Mouse (Mus musculus): ENCODE measurements around the gene Kcnk10. TPM values are rescaled to one million over a fixed set of nuclear protein-coding genes. Genes with fewer than 3 reads are reported as not detected.
A peak's percentile ranks its signal among the peaks of the same experiment; 100 is the strongest.
"Not testable (repeated sequence)": the region's sequence is repeated elsewhere in the genome, so short reads cannot be mapped to it uniquely, and the experiment has no call there.

Kcnk10 gene
- polyA plus RNA-seq (2015; fragmentation: Nextera tagmentation; extraction: Ambion mirVana): 0.19 TPM in 1 of 2 replicates, not detected in the other

DNA sequence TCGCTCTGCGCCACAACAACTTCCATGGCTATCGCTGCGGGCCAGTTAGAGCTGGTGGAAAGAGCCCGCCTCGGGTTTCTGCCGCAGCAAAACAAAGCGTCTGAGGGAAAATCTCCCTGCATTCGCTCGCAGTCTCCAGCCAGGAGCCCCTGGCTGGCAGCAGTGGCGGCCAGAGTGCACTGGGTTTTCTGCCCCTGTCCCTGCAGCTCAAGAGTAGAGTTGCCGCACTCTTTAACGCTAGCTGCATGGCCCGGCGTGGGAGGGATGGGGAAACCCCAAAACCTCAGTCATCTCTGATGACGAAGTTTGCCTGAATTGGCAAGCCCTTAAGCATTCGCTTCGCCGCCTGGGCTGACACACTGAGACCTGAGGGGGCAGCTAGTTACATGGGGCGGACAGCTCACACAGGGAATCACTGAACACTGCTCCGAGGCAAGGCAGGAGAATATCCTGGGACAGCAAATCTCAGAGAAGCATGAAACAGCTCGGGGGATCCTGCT is at the start of gene Kcnk10:
TSS of gene Kcnk10 (minus strand) at position 450 of the 500 bp plus-strand sequence.
- H3K27me3 ChIP-seq: peaks cover 61% of the 10 kb centered on the region
- peak within 1 kb of the TSS; percentile 35 for H3K4me2 ChIP-seq
- H3K4me1 ChIP-seq: peaks cover 9% of the 10 kb centered on the region; the same call in 1 of the 2 replicates
- no peak within 1 kb of the TSS for H3K27ac ChIP-seq
- no peaks in the 10 kb centered on the region for H3K9me3 ChIP-seq
- H3K4me3 ChIP-seq: no peak within 1 kb of the TSS
- WGBS: under 1% methylated on average over 22 of the region's 22 CpGs
- H3K9ac ChIP-seq: no peak within 1 kb of the TSS
- H3K36me3 ChIP-seq: no peaks in the 10 kb centered on the region
- ATAC-seq (ENCODE audit: borderline replicate concordance, extremely low read depth, low FRiP score, low TSS enrichment): no peak

GRCm38 (mm10) chr12:98627392-98628259 is 49.5 kb upstream of the Kcnk10 start, which contains the start of gene Spata7:
Gene Spata7, plus strand, starts transcription at chr12:98628157.
- Histone ChIP-seq H3K36me3 (no peaks in the 10 kb centered on the region), H3K27me3 (no peaks in the 10 kb centered on the region), H3K9ac (peak within 1 kb of the TSS; percentile 54), H3K9me3 (no peaks in the 10 kb centered on the region), H3K27ac (no peak within 1 kb of the TSS), H3K4me1 (0 out of 2 replicates have a peak, but pooled peaks cover 8% of the 10 kb centered on the region), H3K4me3 (peak within 1 kb of the TSS; percentile 75), H3K4me2 (peak within 1 kb of the TSS; percentile 59)
- ATAC-seq (ENCODE audit: borderline replicate concordance, extremely low read depth, low FRiP score, low TSS enrichment): peak; percentile 97
- 1% methylated on average over 32 of the region's 32 CpGs for WGBS

DNA sequence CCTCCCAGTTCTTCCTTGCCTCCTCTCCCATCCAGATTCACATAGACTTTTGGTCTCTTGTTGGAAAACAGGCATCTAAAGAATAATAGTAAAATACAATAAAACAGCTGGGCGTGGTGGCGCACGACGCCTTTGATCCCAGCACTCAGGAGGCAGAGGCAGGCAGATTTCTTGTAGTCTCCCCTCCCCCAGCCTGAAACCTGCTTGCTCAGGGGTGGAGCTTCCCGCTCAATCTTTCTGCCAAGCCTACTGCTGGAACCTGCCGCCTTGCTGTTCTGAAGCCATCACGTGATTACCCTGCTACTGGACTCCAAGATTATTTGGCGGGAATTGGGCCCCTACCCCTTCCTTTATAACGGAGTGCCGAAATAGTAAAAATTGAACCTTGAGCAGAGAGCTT is 45.2 kb upstream of the Kcnk10 start:
- 86% methylated on average over 10 of the region's 10 CpGs for WGBS
- H3K4me3 ChIP-seq; H3K36me3 ChIP-seq; ATAC-seq (ENCODE audit: borderline replicate concordance, extremely low read depth, low FRiP score, low TSS enrichment); H3K4me1 ChIP-seq; H3K27me3 ChIP-seq; H3K9ac ChIP-seq; H3K4me2 ChIP-seq; H3K27ac ChIP-seq; H3K9me3 ChIP-seq: not testable (repeated sequence)

DNA sequence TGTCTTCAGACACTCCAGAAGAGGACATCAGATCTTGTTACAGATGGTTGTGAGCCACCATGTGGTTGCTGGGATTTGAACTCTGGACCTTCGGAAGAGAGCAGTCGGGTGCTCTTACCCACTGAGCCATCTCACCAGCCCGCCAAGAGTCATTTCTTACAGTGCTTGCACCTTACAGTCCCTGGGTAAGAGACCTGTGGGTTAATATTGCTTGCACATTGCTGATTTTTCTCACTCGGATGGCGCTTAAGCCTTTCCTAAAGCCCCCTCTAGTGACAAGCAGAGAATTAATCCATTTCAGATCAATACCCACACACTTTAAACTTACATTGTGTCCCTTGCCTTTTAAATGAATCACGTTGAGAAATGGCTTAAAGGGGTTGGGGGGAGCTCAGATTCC is 42.8 kb upstream of the Kcnk10 start:
- H3K27ac ChIP-seq; ATAC-seq (ENCODE audit: borderline replicate concordance, extremely low read depth, low FRiP score, low TSS enrichment); H3K4me3 ChIP-seq; H3K9ac ChIP-seq; H3K36me3 ChIP-seq; H3K27me3 ChIP-seq; H3K9me3 ChIP-seq; H3K4me1 ChIP-seq; H3K4me2 ChIP-seq: not testable (repeated sequence)
- WGBS: 46% methylated on average over 6 of the region's 6 CpGs

DNA sequence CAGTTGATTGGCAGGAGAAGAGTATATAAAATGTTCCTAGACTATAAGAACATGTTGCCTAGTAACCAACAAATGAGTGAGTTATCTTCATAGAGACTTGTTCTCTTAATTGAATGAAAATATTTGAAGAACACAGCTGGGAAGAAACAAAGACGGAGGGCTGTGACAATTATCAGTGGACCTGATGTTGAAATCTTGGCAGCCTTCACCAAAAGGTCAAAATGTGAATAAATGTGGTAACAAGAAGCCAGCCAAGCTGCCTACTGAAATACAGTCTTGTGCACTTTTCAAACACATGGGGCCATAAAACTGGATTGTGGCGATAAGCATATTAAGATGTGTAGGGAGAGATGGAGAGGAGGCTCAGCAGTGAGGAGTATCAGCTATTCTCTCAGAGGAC is 41.4 kb upstream of the Kcnk10 start:
- Histone ChIP-seq H3K27ac (no peak overlapping the region), H3K4me1 (no peaks in the 10 kb centered on the region), H3K36me3 (no peaks in the 10 kb centered on the region), H3K9me3 (no peaks in the 10 kb centered on the region), H3K27me3 (no peaks in the 10 kb centered on the region), H3K9ac (no peak overlapping the region), H3K4me2 (no peak overlapping the region), H3K4me3 (no peak overlapping the region)
- WGBS: 38% methylated on average over 2 of the region's 2 CpGs
- no peak for ATAC-seq (ENCODE audit: borderline replicate concordance, extremely low read depth, low FRiP score, low TSS enrichment)

GRCm38 (mm10) chr12:98615746-98616145 is 37.6 kb upstream of the Kcnk10 start:
- Histone ChIP-seq H3K4me2 (no peak overlapping the region), H3K27ac (no peak overlapping the region), H3K36me3 (no peaks in the 10 kb centered on the region), H3K9ac (no peak overlapping the region), H3K4me3 (no peak overlapping the region), H3K27me3 (no peaks in the 10 kb centered on the region), H3K4me1 (no peaks in the 10 kb centered on the region), H3K9me3 (no peaks in the 10 kb centered on the region)
- 47% methylated on average over 5 of the region's 5 CpGs for WGBS
- ATAC-seq (ENCODE audit: borderline replicate concordance, extremely low read depth, low FRiP score, low TSS enrichment): no peak

DNA sequence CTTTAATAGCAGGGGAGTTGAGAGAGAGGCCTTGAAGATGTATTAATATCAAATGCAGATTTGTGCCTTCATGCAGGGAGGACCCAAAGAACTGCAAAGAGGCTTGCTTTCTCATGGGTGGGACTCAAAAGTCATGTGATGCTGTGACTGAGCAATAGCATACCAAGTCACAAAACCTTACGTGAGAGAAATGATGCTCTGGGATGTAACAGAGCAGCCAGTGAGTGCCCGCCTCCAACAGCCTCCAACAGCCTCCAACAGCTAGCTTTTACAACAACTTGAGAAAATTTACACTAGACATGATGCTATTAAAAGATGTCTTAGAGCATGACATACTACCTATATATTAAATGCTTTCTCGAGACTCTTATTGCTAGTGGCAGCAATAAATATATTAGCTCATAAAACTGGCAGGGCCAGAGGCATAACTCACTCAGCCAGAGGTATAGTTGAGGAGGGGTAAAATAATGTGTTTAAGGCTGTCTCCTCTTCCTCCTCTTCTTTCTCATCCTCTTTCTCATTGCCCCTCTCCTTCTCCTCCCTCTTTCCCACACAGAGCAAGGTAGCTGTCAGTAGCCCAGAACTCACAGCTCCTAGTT is 36.9 kb upstream of the Kcnk10 start:
- H3K4me2 ChIP-seq: no peak overlapping the region
- no peaks in the 10 kb centered on the region for H3K9me3 ChIP-seq
- no peaks in the 10 kb centered on the region for H3K27me3 ChIP-seq
- H3K36me3 ChIP-seq: no peaks in the 10 kb centered on the region
- no peaks in the 10 kb centered on the region for H3K4me1 ChIP-seq
- WGBS: 70% methylated on average over 3 of the region's 3 CpGs
- H3K4me3 ChIP-seq: no peak overlapping the region
- no peak for ATAC-seq (ENCODE audit: borderline replicate concordance, extremely low read depth, low FRiP score, low TSS enrichment)
- no peak overlapping the region for H3K27ac ChIP-seq
- H3K9ac ChIP-seq: no peak overlapping the region

DNA sequence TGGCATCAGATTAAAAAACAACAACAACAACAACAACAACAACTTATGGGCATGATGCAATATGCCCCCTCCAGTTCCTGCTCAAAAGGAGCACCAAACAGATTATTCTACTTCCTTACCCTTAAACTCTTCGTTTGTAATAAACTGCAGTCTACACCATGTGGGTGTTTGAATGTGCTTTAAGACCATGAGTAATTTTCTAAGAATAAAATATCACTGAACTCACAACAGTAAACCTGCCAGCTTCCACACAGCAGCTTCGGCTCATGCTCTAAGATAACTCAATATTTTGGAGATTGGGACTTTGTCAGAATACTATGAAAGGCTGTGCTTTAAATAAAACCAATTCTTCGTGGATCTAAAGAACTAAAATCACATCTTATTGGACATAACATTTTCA is 32.2 kb upstream of the Kcnk10 start:
- whole genome bisulfite sequencing: 71% methylated on average over 3 of the region's 3 CpGs
- no peak overlapping the region for H3K9ac ChIP-seq
- no peaks in the 10 kb centered on the region for H3K27me3 ChIP-seq
- H3K4me2 ChIP-seq: no peak overlapping the region
- no peak overlapping the region for H3K4me3 ChIP-seq
- no peaks in the 10 kb centered on the region for H3K9me3 ChIP-seq
- ATAC-seq (ENCODE audit: borderline replicate concordance, extremely low read depth, low FRiP score, low TSS enrichment): no peak
- no peaks in the 10 kb centered on the region for H3K36me3 ChIP-seq
- no peaks in the 10 kb centered on the region for H3K4me1 ChIP-seq
- no peak overlapping the region for H3K27ac ChIP-seq

DNA sequence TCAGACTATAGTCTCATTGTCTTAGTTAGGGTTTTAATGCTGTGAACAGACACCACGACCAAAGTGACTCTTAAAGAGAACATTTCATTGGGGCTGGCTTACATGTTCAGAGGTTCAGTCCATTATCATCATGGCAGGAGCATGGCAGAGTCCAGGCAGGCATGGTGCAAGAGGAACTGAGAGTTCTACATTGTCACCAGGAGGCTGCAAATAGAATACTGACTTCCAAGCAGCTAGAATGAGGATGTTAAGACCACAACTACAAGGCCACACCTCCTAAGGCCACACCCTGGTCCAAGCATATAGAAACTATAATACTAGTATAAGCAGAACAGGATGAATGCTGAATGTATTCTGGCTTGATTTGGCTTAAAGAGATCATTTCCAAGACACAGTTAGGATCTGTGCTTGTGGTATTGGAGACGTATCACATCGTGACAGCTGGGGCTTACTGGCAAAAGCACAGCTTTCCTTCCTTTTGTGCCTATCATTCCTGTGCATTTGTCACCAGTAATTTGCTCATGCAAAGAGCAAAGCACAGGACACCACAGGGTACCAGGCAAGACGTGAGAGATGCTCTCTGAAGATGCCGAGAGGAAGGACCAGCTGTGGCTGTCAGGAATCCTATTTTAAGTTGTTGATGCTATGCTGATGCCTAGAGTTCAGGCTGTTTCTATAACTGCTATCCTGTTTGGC is 28.6 kb upstream of the Kcnk10 start:
- H3K4me2 ChIP-seq: no peak overlapping the region
- H3K9ac ChIP-seq: no peak overlapping the region
- ATAC-seq (ENCODE audit: borderline replicate concordance, extremely low read depth, low FRiP score, low TSS enrichment): no peak
- H3K4me1 ChIP-seq: no peaks in the 10 kb centered on the region
- H3K36me3 ChIP-seq: no peaks in the 10 kb centered on the region
- H3K9me3 ChIP-seq: no peaks in the 10 kb centered on the region
- 66% methylated on average over 5 of the region's 5 CpGs for WGBS
- H3K27me3 ChIP-seq: no peaks in the 10 kb centered on the region
- H3K4me3 ChIP-seq: no peak overlapping the region
- no peak overlapping the region for H3K27ac ChIP-seq

DNA sequence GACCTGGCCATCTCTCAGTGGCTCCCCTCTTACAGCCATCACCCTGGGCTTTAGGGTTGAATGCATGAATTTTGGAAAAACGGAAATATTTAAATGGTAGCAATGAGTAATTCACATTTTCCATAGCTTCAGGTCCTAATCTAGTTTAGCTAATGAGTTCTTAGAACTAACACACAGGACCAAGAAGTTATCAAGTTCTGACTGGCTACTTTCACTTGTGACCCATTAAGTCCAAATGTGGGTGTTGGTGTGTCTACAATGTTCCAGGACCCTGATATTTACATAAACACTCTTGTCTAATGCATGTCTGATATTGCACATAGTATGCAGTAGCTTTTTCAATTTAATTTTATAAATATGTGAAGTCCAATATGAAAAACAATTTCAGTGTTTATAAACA is 27.2 kb upstream of the Kcnk10 start:
- 68% methylated on average over 1 of the region's 1 CpGs for WGBS

DNA sequence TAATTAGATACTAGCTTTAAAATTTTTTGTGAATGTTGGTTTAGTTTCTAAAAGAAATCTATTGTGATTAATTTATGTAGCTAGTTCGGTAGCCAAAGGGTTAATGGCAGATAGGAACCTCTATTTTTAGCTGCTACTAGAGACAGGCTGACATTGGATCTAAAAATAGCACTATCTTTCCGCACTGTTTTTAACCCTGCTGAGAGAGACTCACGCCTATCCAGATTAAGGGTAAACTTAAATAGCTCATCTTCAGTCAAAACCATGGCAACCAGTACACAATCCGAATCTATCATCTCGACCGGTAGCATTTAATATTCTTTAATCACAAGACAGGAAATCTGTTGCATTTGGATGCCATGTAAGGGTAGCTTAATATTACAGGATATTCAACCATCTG is 24.0 kb upstream of the Kcnk10 start:
- ATAC-seq (ENCODE audit: borderline replicate concordance, extremely low read depth, low FRiP score, low TSS enrichment): no peak
- no peak overlapping the region for H3K4me2 ChIP-seq
- WGBS: 14% methylated on average over 6 of the region's 6 CpGs
- no peaks in the 10 kb centered on the region for H3K4me1 ChIP-seq
- no peaks in the 10 kb centered on the region for H3K9me3 ChIP-seq
- no peaks in the 10 kb centered on the region for H3K27me3 ChIP-seq
- H3K4me3 ChIP-seq: no peak overlapping the region
- no peak overlapping the region for H3K27ac ChIP-seq
- H3K36me3 ChIP-seq: no peaks in the 10 kb centered on the region
- no peak overlapping the region for H3K9ac ChIP-seq

More for the DNA sequence above, 27.2 kb upstream of the Kcnk10 start:
- ATAC-seq (ENCODE audit: borderline replicate concordance, extremely low read depth, low FRiP score, low TSS enrichment): no peak
- no peak overlapping the region for H3K4me2 ChIP-seq
- H3K27ac ChIP-seq: no peak overlapping the region
- H3K9ac ChIP-seq: no peak overlapping the region
- no peak overlapping the region for H3K4me3 ChIP-seq
- H3K9me3 ChIP-seq: no peaks in the 10 kb centered on the region
- no peaks in the 10 kb centered on the region for H3K4me1 ChIP-seq
- no peaks in the 10 kb centered on the region for H3K36me3 ChIP-seq
- no peaks in the 10 kb centered on the region for H3K27me3 ChIP-seq

DNA sequence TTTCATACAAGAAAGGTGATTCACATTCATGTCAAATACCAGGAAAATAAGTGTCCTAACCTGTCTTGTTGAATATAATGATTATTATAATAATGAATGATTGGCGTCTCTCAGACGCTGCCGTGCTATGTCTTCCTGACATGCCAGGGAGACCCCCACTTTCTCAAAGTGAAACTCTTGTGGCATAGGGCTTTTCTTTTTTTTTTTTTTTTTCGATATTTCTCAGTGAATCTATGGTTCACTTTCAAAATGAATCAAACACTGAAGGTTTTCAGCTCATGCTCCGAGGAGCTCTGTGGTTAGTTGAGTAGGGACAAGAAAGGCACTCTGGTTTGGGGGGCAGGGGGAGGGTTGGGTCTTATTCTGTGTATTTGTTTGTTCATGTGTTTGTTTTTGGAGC is 22.8 kb upstream of the Kcnk10 start:
- Histone ChIP-seq H3K4me1 (no peaks in the 10 kb centered on the region), H3K27me3 (no peaks in the 10 kb centered on the region), H3K9ac (no peak overlapping the region), H3K4me2 (no peak overlapping the region), H3K36me3 (no peaks in the 10 kb centered on the region), H3K27ac (no peak overlapping the region), H3K4me3 (no peak overlapping the region), H3K9me3 (no peaks in the 10 kb centered on the region)
- ATAC-seq (ENCODE audit: borderline replicate concordance, extremely low read depth, low FRiP score, low TSS enrichment): no peak
- 76% methylated on average over 5 of the region's 5 CpGs for WGBS
